Mouse (Mus musculus): Measurements from ENCODE around the gene Dgkg. TPM values are rescaled to one million over a fixed set of nuclear protein-coding genes. Genes with fewer than 3 reads are reported as not detected.

Dgkg gene
- polyA plus RNA-seq, 1 experiment from 2014 or later: 3.5 TPM

GRCm38 (mm10) chr16:22687711-22688230 lies 30.8 kb upstream of the Dgkg start:
- H3K4me3 ChIP-seq (ENCODE audit: low read depth, low read length): no peak overlapping the region
- H3K4me1 ChIP-seq (replicated peaks; ENCODE audit: control insufficient read depth, insufficient read depth, low read length): no peaks in the 10 kb centered on the region
- H3K9me3 ChIP-seq (ENCODE audit: control insufficient read depth): no peaks in the 10 kb centered on the region
- no peak for TF ChIP-seq CTCF (IDR thresholded peaks at IDR 0.05; ENCODE audit: low read depth)
- no peak overlapping the region for H3K27ac ChIP-seq (ENCODE audit: low read depth, low read length)
- H3K9ac ChIP-seq (ENCODE audit: low read depth, low read length): no peak overlapping the region
- H3K27me3 ChIP-seq (replicated peaks; ENCODE audit: control insufficient read depth, insufficient read depth, low read length): no peaks in the 10 kb centered on the region
- no peak for ATAC-seq
- WGBS: 72% methylated on average over 8 of the region's 8 CpGs
- no peak overlapping the region for H3K4me2 ChIP-seq (replicated peaks; ENCODE audit: low read depth)
- H3K36me3 ChIP-seq (ENCODE audit: control insufficient read depth, insufficient read depth): no peaks in the 10 kb centered on the region

- no peaks in the 10 kb centered on the region for H3K9me3 ChIP-seq (ENCODE audit: control insufficient read depth)
- H3K27ac ChIP-seq (ENCODE audit: low read depth, low read length): no peak overlapping the region
- no peaks in the 10 kb centered on the region for H3K27me3 ChIP-seq (replicated peaks; ENCODE audit: control insufficient read depth, insufficient read depth, low read length)
- TF ChIP-seq CTCF (IDR thresholded peaks at IDR 0.05; ENCODE audit: low read depth): no peak
- WGBS: 79% methylated on average over 3 of the region's 3 CpGs
- no peak overlapping the region for H3K4me2 ChIP-seq (replicated peaks; ENCODE audit: low read depth)
- H3K4me3 ChIP-seq (ENCODE audit: low read depth, low read length): no peak overlapping the region
- no peaks in the 10 kb centered on the region for H3K4me1 ChIP-seq (replicated peaks; ENCODE audit: control insufficient read depth, insufficient read depth, low read length)
- H3K9ac ChIP-seq (ENCODE audit: low read depth, low read length): no peak overlapping the region
- H3K36me3 ChIP-seq (ENCODE audit: control insufficient read depth, insufficient read depth): no peaks in the 10 kb centered on the region
- ATAC-seq: no peak
Measured at GRCm38 (mm10) chr16:22683605-22684004, 26.6 kb upstream of the Dgkg start.

DNA sequence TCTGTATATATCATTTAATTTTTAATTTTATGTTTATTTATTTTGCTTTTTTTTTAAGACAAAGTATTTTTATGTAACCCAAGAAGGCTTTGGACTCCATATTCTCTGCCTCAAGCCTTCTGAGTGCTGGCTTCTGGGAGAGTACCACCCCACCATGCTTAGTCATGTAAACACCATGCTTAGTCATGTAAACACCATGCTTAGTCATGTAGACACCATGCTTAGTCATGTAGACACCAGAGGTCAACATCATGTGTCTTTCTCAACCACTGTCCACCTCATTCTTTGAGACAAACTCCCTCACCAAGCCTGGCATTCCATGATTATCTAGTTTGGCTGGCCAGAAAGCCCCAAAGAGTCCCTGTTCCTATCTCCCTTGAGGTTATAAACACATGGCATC lies 25.7 kb upstream of the Dgkg start:
- no peaks in the 10 kb centered on the region for H3K9me3 ChIP-seq (ENCODE audit: control insufficient read depth)
- H3K27me3 ChIP-seq (replicated peaks; ENCODE audit: control insufficient read depth, insufficient read depth, low read length): no peaks in the 10 kb centered on the region
- H3K4me3 ChIP-seq (ENCODE audit: low read depth, low read length): no peak overlapping the region
- no peak overlapping the region for H3K27ac ChIP-seq (ENCODE audit: low read depth, low read length)
- no peak for ATAC-seq
- no peak overlapping the region for H3K9ac ChIP-seq (ENCODE audit: low read depth, low read length)
- no peaks in the 10 kb centered on the region for H3K4me1 ChIP-seq (replicated peaks; ENCODE audit: control insufficient read depth, insufficient read depth, low read length)
- no peak overlapping the region for H3K4me2 ChIP-seq (replicated peaks; ENCODE audit: low read depth)
- TF ChIP-seq CTCF (IDR thresholded peaks at IDR 0.05; ENCODE audit: low read depth): no peak
- H3K36me3 ChIP-seq (ENCODE audit: control insufficient read depth, insufficient read depth): no peaks in the 10 kb centered on the region

DNA sequence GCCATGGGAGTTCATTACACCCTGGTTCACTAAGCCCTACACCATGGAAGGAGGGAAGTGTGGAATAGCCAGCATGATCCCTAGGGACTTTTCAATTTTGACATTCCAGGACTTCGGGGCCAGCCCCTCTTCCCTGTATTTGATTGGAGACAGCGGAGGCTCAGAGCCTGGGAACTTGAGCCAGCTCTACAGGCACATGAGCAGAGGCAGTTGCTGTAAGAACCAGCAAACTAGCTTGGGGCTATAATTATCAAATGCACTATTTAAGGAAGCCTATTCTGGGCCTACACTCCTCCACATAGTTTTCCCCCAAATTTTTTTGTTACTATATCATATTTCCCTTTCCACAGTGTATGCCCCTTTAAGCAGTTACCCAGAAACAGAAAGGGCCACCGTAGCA lies 22.6 kb upstream of the Dgkg start:
- Histone ChIP-seq H3K4me2 (replicated peaks; ENCODE audit: low read depth) (no peak overlapping the region), H3K27ac (ENCODE audit: low read depth, low read length) (no peak overlapping the region), H3K27me3 (replicated peaks; ENCODE audit: control insufficient read depth, insufficient read depth, low read length) (no peaks in the 10 kb centered on the region), H3K9me3 (ENCODE audit: control insufficient read depth) (no peaks in the 10 kb centered on the region), H3K4me1 (replicated peaks; ENCODE audit: control insufficient read depth, insufficient read depth, low read length) (no peaks in the 10 kb centered on the region), H3K9ac (ENCODE audit: low read depth, low read length) (no peak overlapping the region), H3K36me3 (ENCODE audit: control insufficient read depth, insufficient read depth) (no peaks in the 10 kb centered on the region), H3K4me3 (ENCODE audit: low read depth, low read length) (no peak overlapping the region)
- no peak for TF ChIP-seq CTCF (IDR thresholded peaks at IDR 0.05; ENCODE audit: low read depth)
- WGBS: 80% methylated on average over 3 of the region's 3 CpGs
- no peak for ATAC-seq

DNA sequence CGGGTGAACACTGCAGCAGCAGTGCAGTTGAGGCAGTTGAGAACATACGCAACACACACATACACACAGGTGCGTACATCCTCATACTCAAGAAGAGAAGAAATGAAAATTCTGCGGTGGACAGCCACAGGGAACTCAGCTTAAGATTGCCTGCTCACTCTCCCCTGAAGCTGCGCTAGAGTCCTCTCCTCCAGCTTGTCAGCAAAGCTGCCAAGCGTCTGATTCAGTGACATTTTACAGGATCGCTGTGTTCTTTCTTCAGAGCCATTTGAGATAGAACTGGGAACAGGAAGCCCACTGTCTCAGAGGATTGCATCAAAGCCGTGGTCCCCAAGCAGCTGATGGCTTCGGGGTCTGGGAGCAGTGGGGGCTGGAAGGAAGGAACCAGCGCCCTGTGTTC lies 17.6 kb upstream of the Dgkg start:
- no peak overlapping the region for H3K9ac ChIP-seq (ENCODE audit: low read depth, low read length)
- H3K4me1 ChIP-seq (replicated peaks; ENCODE audit: control insufficient read depth, insufficient read depth, low read length): no peaks in the 10 kb centered on the region
- no peaks in the 10 kb centered on the region for H3K27me3 ChIP-seq (replicated peaks; ENCODE audit: control insufficient read depth, insufficient read depth, low read length)
- H3K36me3 ChIP-seq (ENCODE audit: control insufficient read depth, insufficient read depth): no peaks in the 10 kb centered on the region
- no peaks in the 10 kb centered on the region for H3K9me3 ChIP-seq (ENCODE audit: control insufficient read depth)
- 89% methylated on average over 10 of the region's 10 CpGs for WGBS
- no peak overlapping the region for H3K4me2 ChIP-seq (replicated peaks; ENCODE audit: low read depth)
- no peak overlapping the region for H3K4me3 ChIP-seq (ENCODE audit: low read depth, low read length)
- no peak for ATAC-seq
- no peak overlapping the region for H3K27ac ChIP-seq (ENCODE audit: low read depth, low read length)
- TF ChIP-seq CTCF (IDR thresholded peaks at IDR 0.05; ENCODE audit: low read depth): no peak

DNA sequence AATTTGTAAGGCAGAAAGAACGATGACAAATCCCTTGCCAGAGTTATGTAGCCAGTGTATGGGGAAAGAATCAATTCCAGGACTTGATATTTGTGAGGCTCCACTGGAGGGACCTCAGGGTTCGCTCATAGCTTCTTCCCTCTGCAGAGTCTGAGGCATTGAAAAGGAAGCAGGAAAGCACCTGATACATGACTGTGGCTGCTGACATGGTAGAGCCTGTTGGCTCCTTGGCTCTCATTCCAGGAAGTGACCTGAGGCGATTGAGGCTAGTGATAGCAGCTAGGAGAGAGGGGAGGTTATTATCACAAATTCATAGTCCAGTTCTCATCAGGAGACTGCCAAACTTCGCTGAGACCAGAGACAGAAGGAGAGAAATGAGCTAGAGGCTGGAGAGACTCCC lies 17.1 kb upstream of the Dgkg start:
- no peak for ATAC-seq
- no peak overlapping the region for H3K27ac ChIP-seq (ENCODE audit: low read depth, low read length)
- H3K9ac ChIP-seq (ENCODE audit: low read depth, low read length): no peak overlapping the region
- no peak overlapping the region for H3K4me2 ChIP-seq (replicated peaks; ENCODE audit: low read depth)
- no peaks in the 10 kb centered on the region for H3K9me3 ChIP-seq (ENCODE audit: control insufficient read depth)
- TF ChIP-seq CTCF (IDR thresholded peaks at IDR 0.05; ENCODE audit: low read depth): no peak
- H3K27me3 ChIP-seq (replicated peaks; ENCODE audit: control insufficient read depth, insufficient read depth, low read length): no peaks in the 10 kb centered on the region
- H3K36me3 ChIP-seq (ENCODE audit: control insufficient read depth, insufficient read depth): no peaks in the 10 kb centered on the region
- H3K4me3 ChIP-seq (ENCODE audit: low read depth, low read length): no peak overlapping the region
- H3K4me1 ChIP-seq (replicated peaks; ENCODE audit: control insufficient read depth, insufficient read depth, low read length): no peaks in the 10 kb centered on the region
- 62% methylated on average over 4 of the region's 4 CpGs for WGBS

DNA sequence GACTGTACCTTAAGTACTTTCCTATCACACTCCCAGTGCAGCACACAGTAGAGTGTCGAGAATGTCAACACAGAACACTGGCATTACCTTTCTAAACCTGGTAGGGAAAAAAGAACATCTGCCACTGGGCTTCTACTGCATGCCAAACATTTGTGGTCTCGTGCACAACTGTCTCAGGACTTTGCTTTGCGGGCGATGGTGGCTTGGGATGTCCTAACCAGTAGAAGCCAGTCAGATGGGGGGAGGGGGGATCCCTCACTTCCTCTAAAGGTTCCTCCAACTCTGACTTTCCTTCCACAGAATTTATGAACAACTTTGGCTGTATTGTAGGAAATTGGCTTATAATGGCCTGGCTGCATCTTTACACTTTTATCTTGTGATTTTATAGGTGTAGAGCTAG lies 7.0 kb upstream of the Dgkg start:
- no peak for ATAC-seq
- H3K27me3 ChIP-seq (replicated peaks; ENCODE audit: control insufficient read depth, insufficient read depth, low read length): no peaks in the 10 kb centered on the region
- no peaks in the 10 kb centered on the region for H3K4me1 ChIP-seq (replicated peaks; ENCODE audit: control insufficient read depth, insufficient read depth, low read length)
- H3K27ac ChIP-seq (ENCODE audit: low read depth, low read length): no peak overlapping the region
- no peaks in the 10 kb centered on the region for H3K36me3 ChIP-seq (ENCODE audit: control insufficient read depth, insufficient read depth)
- 70% methylated on average over 4 of the region's 4 CpGs for WGBS
- H3K4me2 ChIP-seq (replicated peaks; ENCODE audit: low read depth): no peak overlapping the region
- TF ChIP-seq CTCF (IDR thresholded peaks at IDR 0.05; ENCODE audit: low read depth): no peak
- no peak overlapping the region for H3K9ac ChIP-seq (ENCODE audit: low read depth, low read length)
- no peak overlapping the region for H3K4me3 ChIP-seq (ENCODE audit: low read depth, low read length)
- H3K9me3 ChIP-seq (ENCODE audit: control insufficient read depth): no peaks in the 10 kb centered on the region

Data from intestine, postnatal 0 days (tissue).